Mouse (Mus musculus): ENCODE results near the gene Klrg1. TPM values are rescaled to one million over a fixed set of nuclear protein-coding genes. Genes with fewer than 3 reads are reported as not detected.

The Klrg1 gene
- polyA plus RNA-seq, 1 experiment from 2014 or later = not detected

DNA sequence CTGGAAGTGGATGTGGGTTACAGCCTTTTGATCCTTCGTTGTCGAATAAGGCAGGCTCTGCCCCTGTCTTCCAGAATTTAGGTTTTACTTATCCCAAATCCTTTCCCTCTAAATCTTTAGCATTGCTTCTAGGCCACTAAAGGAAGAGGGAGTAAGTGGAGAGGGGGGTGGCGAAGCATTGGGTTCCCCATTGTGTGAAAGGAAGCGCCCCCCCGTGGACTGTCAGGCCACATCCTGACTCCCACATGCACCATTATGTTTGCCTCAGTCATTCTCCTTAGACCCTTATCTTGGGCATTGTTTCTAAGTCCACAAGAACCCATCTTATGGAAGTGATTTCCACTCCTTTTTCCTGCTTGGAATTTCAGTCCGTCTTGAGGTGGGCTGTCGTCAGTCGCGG is 12.6 kb upstream of the Klrg1 start:
- ATAC-seq (ENCODE audit: low FRiP score, low TSS enrichment) = no peak
- no peak overlapping the region for H3K27ac ChIP-seq (ENCODE audit: low read depth, low read length)

DNA sequence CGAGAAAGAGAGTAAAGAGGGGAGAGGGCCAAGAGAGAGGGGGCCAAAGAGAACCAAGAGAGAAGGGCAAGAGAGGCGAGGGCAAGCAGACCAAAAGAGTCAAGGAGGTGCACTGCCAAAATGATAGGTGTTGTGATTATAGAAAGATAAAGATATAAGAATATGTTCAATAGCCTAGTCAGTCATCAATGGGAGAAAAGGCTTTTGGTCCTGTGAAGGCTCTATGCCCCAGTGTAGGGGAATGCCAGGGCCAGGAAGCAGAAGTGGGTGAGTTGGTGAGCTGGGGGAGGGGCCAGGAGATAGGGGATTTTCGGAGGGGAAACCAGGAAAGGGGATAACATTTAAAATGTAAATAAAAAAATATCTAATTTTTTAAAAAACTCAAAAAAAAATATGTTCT is 11.6 kb upstream of the Klrg1 start:
- Histone ChIP-seq H3K27me3 (ENCODE audit: control insufficient read depth, insufficient read depth, low read length) (no peaks in the 10 kb centered on the region), H3K9me3 (ENCODE audit: control insufficient read depth, low read length) (no peaks in the 10 kb centered on the region), H3K36me3 (ENCODE audit: control insufficient read depth, insufficient read depth, low read length) (no peaks in the 10 kb centered on the region), H3K4me2 (replicated peaks; ENCODE audit: low read depth, low read length) (no peak overlapping the region), H3K4me1 (ENCODE audit: control insufficient read depth, insufficient read depth, low read length) (peaks cover 3% of the 10 kb centered on the region; the same call in 1 of the 2 replicates), H3K9ac (ENCODE audit: low read depth, low read length) (no peak overlapping the region), H3K4me3 (ENCODE audit: low read length) (no peak overlapping the region), H3K27ac (ENCODE audit: low read depth, low read length) (no peak overlapping the region)
- no peak for ATAC-seq (ENCODE audit: low FRiP score, low TSS enrichment)
- 71% methylated on average over 3 of the region's 3 CpGs for WGBS

More for the DNA sequence above, 12.6 kb upstream of the Klrg1 start:
- peaks cover 1% of the 10 kb centered on the region; the same call in 1 of the 2 replicates for H3K4me1 ChIP-seq (ENCODE audit: control insufficient read depth, insufficient read depth, low read length)
- H3K9me3 ChIP-seq (ENCODE audit: control insufficient read depth, low read length) = no peaks in the 10 kb centered on the region
- no peak overlapping the region for H3K4me2 ChIP-seq (replicated peaks; ENCODE audit: low read depth, low read length)
- no peak overlapping the region for H3K9ac ChIP-seq (ENCODE audit: low read depth, low read length)
- H3K4me3 ChIP-seq (ENCODE audit: low read length) = no peak overlapping the region
- H3K36me3 ChIP-seq (ENCODE audit: control insufficient read depth, insufficient read depth, low read length) = no peaks in the 10 kb centered on the region
- WGBS = 66% methylated on average over 9 of the region's 9 CpGs
- no peaks in the 10 kb centered on the region for H3K27me3 ChIP-seq (ENCODE audit: control insufficient read depth, insufficient read depth, low read length)

DNA sequence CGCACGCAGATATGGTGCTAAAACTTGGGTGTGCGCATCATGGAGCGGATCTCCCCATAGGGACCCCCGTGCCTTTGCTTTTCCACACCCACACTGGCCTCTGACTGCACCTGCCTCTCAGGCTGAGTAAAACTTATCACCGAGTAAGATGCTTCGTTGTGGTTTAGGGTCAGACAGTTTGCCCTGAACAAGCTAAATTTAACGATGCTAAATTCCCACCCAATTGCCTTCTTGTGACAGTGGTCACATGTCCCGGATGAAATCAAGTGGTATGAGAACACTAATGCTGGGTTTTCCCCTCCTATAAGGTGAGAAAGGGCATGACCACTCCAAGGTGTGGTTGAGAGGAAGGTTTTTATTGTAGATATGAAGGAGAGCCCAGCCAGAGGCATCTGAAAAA is 11.1 kb upstream of the Klrg1 start:
- H3K4me1 ChIP-seq (ENCODE audit: control insufficient read depth, insufficient read depth, low read length) = peaks cover 3% of the 10 kb centered on the region; the same call in 1 of the 2 replicates
- no peak overlapping the region for H3K4me3 ChIP-seq (ENCODE audit: low read length)
- H3K9ac ChIP-seq (ENCODE audit: low read depth, low read length) = no peak overlapping the region
- H3K27me3 ChIP-seq (ENCODE audit: control insufficient read depth, insufficient read depth, low read length) = no peaks in the 10 kb centered on the region
- no peaks in the 10 kb centered on the region for H3K36me3 ChIP-seq (ENCODE audit: control insufficient read depth, insufficient read depth, low read length)
- no peak for ATAC-seq (ENCODE audit: low FRiP score, low TSS enrichment)
- no peak overlapping the region for H3K4me2 ChIP-seq (replicated peaks; ENCODE audit: low read depth, low read length)
- H3K9me3 ChIP-seq (ENCODE audit: control insufficient read depth, low read length) = no peaks in the 10 kb centered on the region
- 81% methylated on average over 9 of the region's 9 CpGs for WGBS
- H3K27ac ChIP-seq (ENCODE audit: low read depth, low read length) = no peak overlapping the region

DNA sequence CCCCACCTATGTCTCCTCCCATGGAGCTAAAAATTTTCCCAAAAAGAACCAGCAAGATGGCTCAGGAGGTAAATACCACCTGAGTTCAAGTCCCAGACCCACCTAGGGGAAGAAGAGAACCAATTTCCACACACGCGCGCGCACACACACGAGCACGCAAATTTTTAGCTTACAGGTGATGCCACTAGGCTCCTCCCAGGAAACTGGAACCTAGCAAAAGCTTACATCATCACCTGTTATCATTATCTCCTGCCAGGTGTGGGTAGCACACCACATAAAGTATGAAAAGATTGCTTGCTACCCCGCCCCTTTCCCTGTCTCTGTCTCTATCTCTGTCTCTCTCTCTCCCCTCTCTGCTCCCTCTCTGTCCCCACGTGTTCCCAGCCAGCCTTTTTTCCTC is 10.4 kb upstream of the Klrg1 start:
- Histone ChIP-seq H3K9me3 (ENCODE audit: control insufficient read depth, low read length) (no peaks in the 10 kb centered on the region), H3K9ac (ENCODE audit: low read depth, low read length) (no peak overlapping the region), H3K27me3 (ENCODE audit: control insufficient read depth, insufficient read depth, low read length) (no peaks in the 10 kb centered on the region), H3K36me3 (ENCODE audit: control insufficient read depth, insufficient read depth, low read length) (no peaks in the 10 kb centered on the region), H3K4me2 (replicated peaks; ENCODE audit: low read depth, low read length) (no peak overlapping the region), H3K4me1 (ENCODE audit: control insufficient read depth, insufficient read depth, low read length) (peaks cover 3% of the 10 kb centered on the region; the same call in 1 of the 2 replicates), H3K27ac (ENCODE audit: low read depth, low read length) (no peak overlapping the region), H3K4me3 (ENCODE audit: low read length) (no peak overlapping the region)
- WGBS = 91% methylated on average over 8 of the region's 8 CpGs
- no peak for ATAC-seq (ENCODE audit: low FRiP score, low TSS enrichment)

DNA sequence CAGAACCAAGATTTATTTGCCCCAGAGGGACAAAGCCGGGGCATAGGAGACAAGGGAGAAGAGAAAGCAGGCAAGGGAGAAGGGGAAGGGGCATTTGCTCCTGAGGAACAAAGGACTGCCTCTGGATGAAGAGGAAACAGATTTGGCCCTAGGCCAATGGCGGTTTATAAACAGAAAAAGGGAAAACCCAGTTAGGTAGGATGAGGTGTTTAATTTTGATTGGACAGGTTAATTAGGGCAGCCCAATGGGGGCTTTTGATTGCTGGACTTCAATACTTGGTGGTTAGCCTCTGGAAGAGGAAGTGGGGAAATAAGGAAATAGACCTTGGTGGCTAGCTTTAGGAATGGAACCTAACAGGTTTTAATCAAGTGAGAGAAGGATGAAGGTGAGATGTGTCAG is 9.5 kb upstream of the Klrg1 start:
- Histone ChIP-seq H3K9me3 (ENCODE audit: control insufficient read depth, low read length) (no peaks in the 10 kb centered on the region), H3K9ac (ENCODE audit: low read depth, low read length) (no peak overlapping the region), H3K27ac (ENCODE audit: low read depth, low read length) (no peak overlapping the region), H3K4me3 (ENCODE audit: low read length) (no peak overlapping the region), H3K4me1 (ENCODE audit: control insufficient read depth, insufficient read depth, low read length) (peaks cover 3% of the 10 kb centered on the region; the same call in 1 of the 2 replicates), H3K36me3 (ENCODE audit: control insufficient read depth, insufficient read depth, low read length) (no peaks in the 10 kb centered on the region), H3K4me2 (replicated peaks; ENCODE audit: low read depth, low read length) (no peak overlapping the region), H3K27me3 (ENCODE audit: control insufficient read depth, insufficient read depth, low read length) (no peaks in the 10 kb centered on the region)
- ATAC-seq (ENCODE audit: low FRiP score, low TSS enrichment) = no peak
- 43% methylated on average over 2 of the region's 2 CpGs for WGBS

DNA sequence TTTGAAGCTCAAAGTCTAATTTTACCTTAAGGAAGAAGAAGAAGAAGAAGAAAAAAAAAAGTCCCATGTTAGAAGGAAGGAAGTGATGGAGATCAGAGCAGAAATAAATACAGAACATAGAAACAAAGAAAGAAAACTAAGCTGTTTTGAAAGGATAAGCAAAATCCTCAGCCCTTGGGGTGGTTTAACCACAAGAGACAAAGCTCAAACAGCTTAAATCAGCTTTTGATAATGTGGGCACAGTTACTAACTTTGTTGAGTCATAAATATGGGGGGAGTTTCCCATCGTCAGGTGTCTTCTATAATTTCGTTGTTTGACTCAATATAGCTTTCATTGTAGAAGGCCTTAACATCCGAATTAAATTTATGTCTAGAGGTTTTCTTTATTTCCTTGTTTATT is 9.1 kb upstream of the Klrg1 start:
- Histone ChIP-seq H3K27me3 (ENCODE audit: control insufficient read depth, insufficient read depth, low read length) (no peaks in the 10 kb centered on the region), H3K36me3 (ENCODE audit: control insufficient read depth, insufficient read depth, low read length) (no peaks in the 10 kb centered on the region)

DNA sequence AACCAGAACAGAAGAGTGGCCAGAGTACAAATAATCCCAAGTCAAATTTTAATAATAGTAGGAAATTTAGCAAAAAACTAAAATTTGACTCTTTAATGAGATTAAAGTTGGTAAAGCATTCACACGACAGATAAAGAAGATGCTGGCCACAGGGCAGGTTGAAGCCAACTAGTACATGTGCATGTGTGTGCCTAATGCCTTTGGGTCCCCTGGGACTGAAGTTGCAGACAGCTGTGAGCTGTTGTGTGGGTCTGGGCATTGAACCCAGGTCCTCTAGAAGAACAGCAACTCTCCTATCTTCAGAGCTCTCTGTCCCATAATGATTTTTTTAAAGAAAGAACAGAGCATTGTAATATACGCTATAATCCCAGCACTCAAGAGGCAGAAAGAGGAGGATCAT is 8.6 kb upstream of the Klrg1 start:
- Histone ChIP-seq H3K4me1 (ENCODE audit: control insufficient read depth, insufficient read depth, low read length) (peaks cover 3% of the 10 kb centered on the region; the same call in 1 of the 2 replicates), H3K27me3 (ENCODE audit: control insufficient read depth, insufficient read depth, low read length) (no peaks in the 10 kb centered on the region), H3K27ac (ENCODE audit: low read depth, low read length) (no peak overlapping the region), H3K9me3 (ENCODE audit: control insufficient read depth, low read length) (no peaks in the 10 kb centered on the region), H3K4me3 (ENCODE audit: low read length) (no peak overlapping the region), H3K9ac (ENCODE audit: low read depth, low read length) (no peak overlapping the region), H3K4me2 (replicated peaks; ENCODE audit: low read depth, low read length) (no peak overlapping the region), H3K36me3 (ENCODE audit: control insufficient read depth, insufficient read depth, low read length) (no peaks in the 10 kb centered on the region)
- WGBS = 89% methylated on average over 2 of the region's 2 CpGs
- ATAC-seq (ENCODE audit: low FRiP score, low TSS enrichment) = no peak

More for the DNA sequence above, 9.1 kb upstream of the Klrg1 start:
- Histone ChIP-seq H3K9me3 (ENCODE audit: control insufficient read depth, low read length) (no peaks in the 10 kb centered on the region), H3K4me2 (replicated peaks; ENCODE audit: low read depth, low read length) (no peak overlapping the region), H3K4me1 (ENCODE audit: control insufficient read depth, insufficient read depth, low read length) (peaks cover 3% of the 10 kb centered on the region; the same call in 1 of the 2 replicates), H3K4me3 (ENCODE audit: low read length) (no peak overlapping the region), H3K9ac (ENCODE audit: low read depth, low read length) (no peak overlapping the region), H3K27ac (ENCODE audit: low read depth, low read length) (no peak overlapping the region)
- ATAC-seq (ENCODE audit: low FRiP score, low TSS enrichment) = no peak
- 51% methylated on average over 3 of the region's 3 CpGs for WGBS

DNA sequence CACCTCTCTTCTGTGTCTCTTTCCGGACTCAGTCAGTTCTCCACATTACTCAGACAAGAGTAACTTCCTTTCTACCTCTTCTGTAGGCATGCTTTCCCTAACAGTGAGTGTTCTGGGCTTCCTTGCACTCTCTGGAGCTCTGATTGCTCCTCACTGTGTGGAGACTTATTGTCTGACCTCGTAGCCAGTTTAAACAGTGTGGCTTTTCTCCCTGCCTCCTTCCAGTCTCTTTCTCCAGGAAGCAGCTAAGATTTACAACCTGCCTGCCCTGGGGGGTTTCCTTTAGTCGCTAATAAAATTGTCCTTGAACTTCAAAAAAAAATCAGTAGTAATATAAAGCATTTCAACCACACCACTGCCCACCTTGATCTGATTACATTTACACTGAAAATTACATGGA is 7.6 kb upstream of the Klrg1 start:
- peaks cover 3% of the 10 kb centered on the region; the same call in 1 of the 2 replicates for H3K4me1 ChIP-seq (ENCODE audit: control insufficient read depth, insufficient read depth, low read length)
- no peaks in the 10 kb centered on the region for H3K27me3 ChIP-seq (ENCODE audit: control insufficient read depth, insufficient read depth, low read length)
- peak overlapping the region; percentile 37; the same call in 1 of the 2 replicates for H3K27ac ChIP-seq (ENCODE audit: low read depth, low read length)
- H3K4me3 ChIP-seq (ENCODE audit: low read length) = no peak overlapping the region
- ATAC-seq (ENCODE audit: low FRiP score, low TSS enrichment) = peak; percentile 56; the same call in 1 of the 2 replicates
- no peaks in the 10 kb centered on the region for H3K9me3 ChIP-seq (ENCODE audit: control insufficient read depth, low read length)
- 0 out of 2 replicates have a peak overlapping the region, but pooled peaks have one; percentile 7 for H3K9ac ChIP-seq (ENCODE audit: low read depth, low read length)
- no peaks in the 10 kb centered on the region for H3K36me3 ChIP-seq (ENCODE audit: control insufficient read depth, insufficient read depth, low read length)
- 13% methylated on average over 3 of the region's 3 CpGs for WGBS
- H3K4me2 ChIP-seq (replicated peaks; ENCODE audit: low read depth, low read length) = no peak overlapping the region

DNA sequence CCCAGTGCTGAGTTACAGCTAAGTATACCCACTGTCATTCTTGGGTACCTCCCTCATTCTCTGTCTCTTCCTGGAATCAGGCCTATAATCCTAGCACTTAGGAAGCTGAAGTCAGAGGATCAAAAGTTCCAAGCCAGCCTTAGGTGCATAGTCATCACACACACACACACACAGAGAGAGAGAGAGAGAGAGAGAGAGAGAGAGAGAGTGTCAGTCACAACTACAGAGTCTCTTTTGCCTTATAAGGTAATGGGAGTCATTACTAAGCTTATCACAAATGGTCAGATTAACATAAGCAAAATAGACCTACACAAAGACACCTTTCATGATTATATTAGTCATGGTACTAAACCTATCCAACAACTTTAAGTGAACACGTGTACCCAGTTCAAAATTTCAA is 6.6 kb upstream of the Klrg1 start:
- 75% methylated on average over 1 of the region's 1 CpGs for WGBS
- no peak overlapping the region for H3K9ac ChIP-seq (ENCODE audit: low read depth, low read length)
- no peak for ATAC-seq (ENCODE audit: low FRiP score, low TSS enrichment)
- no peaks in the 10 kb centered on the region for H3K9me3 ChIP-seq (ENCODE audit: control insufficient read depth, low read length)
- H3K36me3 ChIP-seq (ENCODE audit: control insufficient read depth, insufficient read depth, low read length) = no peaks in the 10 kb centered on the region
- no peak overlapping the region for H3K4me2 ChIP-seq (replicated peaks; ENCODE audit: low read depth, low read length)
- no peak overlapping the region for H3K27ac ChIP-seq (ENCODE audit: low read depth, low read length)
- peaks cover 3% of the 10 kb centered on the region; the same call in 1 of the 2 replicates for H3K4me1 ChIP-seq (ENCODE audit: control insufficient read depth, insufficient read depth, low read length)
- H3K27me3 ChIP-seq (ENCODE audit: control insufficient read depth, insufficient read depth, low read length) = no peaks in the 10 kb centered on the region
- H3K4me3 ChIP-seq (ENCODE audit: low read length) = no peak overlapping the region

Data from kidney, embryonic 14.5 days (tissue).